Mouse (Mus musculus): ENCODE results near the gene Shroom3. TPM values are rescaled to one million over a fixed set of nuclear protein-coding genes. Genes with fewer than 3 reads are reported as not detected.

The Shroom3 gene
- polyA plus RNA-seq (2017; shearing (Covaris generic)) = not detected

GRCm38 (mm10) chr5:92683351-92683807, at the start of gene Shroom3:
Gene Shroom3, plus strand, starts transcription at chr5:92683435.

GRCm38 (mm10) chr5:92674859-92675573, 8.2 kb upstream of the Shroom3 start, which contains the start of gene Ccdc158:
Gene Ccdc158, minus strand, starts transcription at chr5:92675271.

Other genes starting within 250 kb of the Shroom3 start
- gene Nup54, start 248.2 kb upstream of the Shroom3 start, polyA plus RNA-seq (2017; shearing (Covaris generic)) = 53.3 TPM
- 11.9 TPM for gene Scarb2, start 176.6 kb upstream of the Shroom3 start, polyA plus RNA-seq (2017; shearing (Covaris generic))
- gene Fam47e, start 128.4 kb upstream of the Shroom3 start, polyA plus RNA-seq (2017; shearing (Covaris generic)) = not detected
- not detected for gene Stbd1, start 80.4 kb upstream of the Shroom3 start, polyA plus RNA-seq (2017; shearing (Covaris generic))
- 0.11 TPM for gene Ccdc158, start 8.2 kb upstream of the Shroom3 start, polyA plus RNA-seq (2017; shearing (Covaris generic))